Mouse (Mus musculus) CH12.LX (cell line): ENCODE results near the gene Sh2d4b.

Experiments
- CHD1 ChIP-seq: IDR thresholded peaks from 2 replicates; pipeline ENCODE4 v1.6.1; 2012; ENCODE audit warnings: low read depth, low read length, improper control_type of control experiment, inconsistent platforms
- CHD2 ChIP-seq: IDR thresholded peaks from 2 replicates; pipeline ENCODE4 v1.6.1; 2011; ENCODE audit warnings: low read length, improper control_type of control experiment
- E2F4 ChIP-seq: IDR thresholded peaks from 2 replicates; pipeline ENCODE4 v1.6.1; 2011; ENCODE audit warnings: low read depth, low read length, improper control_type of control experiment; ENCODE audit not compliant: insufficient replicate concordance
- MAX ChIP-seq: IDR thresholded peaks from 2 replicates; pipeline ENCODE4 v1.6.1; 2011; ENCODE audit warnings: low read length, improper control_type of control experiment
- MXI1 ChIP-seq: IDR thresholded peaks from 2 replicates; pipeline ENCODE4 v1.6.1; 2011; ENCODE audit warnings: mild to moderate bottlenecking, low read depth, low read length, improper control_type of control experiment
- NELFE ChIP-seq: IDR thresholded peaks from 2 replicates; pipeline ENCODE4 v1.6.1; 2011; ENCODE audit warnings: low read depth, low read length, improper control_type of control experiment
- POLR2A ChIP-seq: IDR thresholded peaks from 2 replicates; pipeline ENCODE4 v1.6.1; 2011; ENCODE audit warnings: low read depth, mild to moderate bottlenecking, improper control_type of control experiment, low read length
- RAD21 ChIP-seq: IDR thresholded peaks from 2 replicates; pipeline ENCODE4 v1.6.1; 2011; ENCODE audit warnings: low read depth, mild to moderate bottlenecking, low read length, improper control_type of control experiment, moderate library complexity
- ZMIZ1 ChIP-seq: IDR thresholded peaks from 2 replicates; pipeline ENCODE4 v1.6.1; 2012; ENCODE audit warnings: low read depth, mild to moderate bottlenecking, inconsistent platforms, low read length, improper control_type of control experiment
- ZNF384 ChIP-seq: IDR thresholded peaks from 2 replicates; pipeline ENCODE4 v1.6.1; 2012; ENCODE audit warnings: low read depth, low read length, improper control_type of control experiment, inconsistent platforms

DNA sequence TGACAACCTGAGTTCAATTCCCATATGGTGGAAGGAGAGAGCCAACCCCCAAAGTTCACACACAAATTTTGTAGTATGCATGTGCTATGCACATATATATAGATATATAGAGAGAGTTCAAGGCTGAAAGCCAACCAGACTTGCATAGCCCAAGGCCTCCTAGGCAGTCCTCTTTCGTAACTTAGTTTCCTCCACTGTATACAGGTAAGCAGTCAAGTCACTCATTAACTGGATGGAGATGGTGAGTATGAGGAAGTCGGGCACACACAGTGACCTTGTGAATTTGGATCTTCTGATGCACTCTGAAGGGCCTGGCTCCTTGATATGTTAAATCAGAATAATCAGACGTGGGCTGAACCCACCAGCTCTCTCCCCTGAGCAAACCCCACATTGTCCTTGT is 4.8 kb upstream of the Sh2d4b start:
- TF ChIP-seq RAD21 = no peak
- no peak for TF ChIP-seq CHD2
- TF ChIP-seq MXI1 = no peak
- no peak for TF ChIP-seq E2F4
- TF ChIP-seq ZMIZ1 = no peak
- no peak for TF ChIP-seq CHD1
- no peak for TF ChIP-seq ZNF384
- no peak for TF ChIP-seq MAX
- no peak for TF ChIP-seq NELFE
- TF ChIP-seq POLR2A = no peak
